Mouse (Mus musculus) T-helper 2 cell (primary cell): ENCODE data around the gene Npl.
"Not testable (repeated sequence)": the region's sequence is repeated elsewhere in the genome, so short reads cannot be mapped to it uniquely, and the experiment has no call there.

Experiments used
- in situ Hi-C: fragments of 300-600 bp; cut with MboI, MseI; formaldehyde crosslinking; loops from one replicate; pipeline ENCODE4 v1.15.1; 2025; ENCODE audit warnings: high pct_unique_total_duplicates

Gene Npl

DNA sequence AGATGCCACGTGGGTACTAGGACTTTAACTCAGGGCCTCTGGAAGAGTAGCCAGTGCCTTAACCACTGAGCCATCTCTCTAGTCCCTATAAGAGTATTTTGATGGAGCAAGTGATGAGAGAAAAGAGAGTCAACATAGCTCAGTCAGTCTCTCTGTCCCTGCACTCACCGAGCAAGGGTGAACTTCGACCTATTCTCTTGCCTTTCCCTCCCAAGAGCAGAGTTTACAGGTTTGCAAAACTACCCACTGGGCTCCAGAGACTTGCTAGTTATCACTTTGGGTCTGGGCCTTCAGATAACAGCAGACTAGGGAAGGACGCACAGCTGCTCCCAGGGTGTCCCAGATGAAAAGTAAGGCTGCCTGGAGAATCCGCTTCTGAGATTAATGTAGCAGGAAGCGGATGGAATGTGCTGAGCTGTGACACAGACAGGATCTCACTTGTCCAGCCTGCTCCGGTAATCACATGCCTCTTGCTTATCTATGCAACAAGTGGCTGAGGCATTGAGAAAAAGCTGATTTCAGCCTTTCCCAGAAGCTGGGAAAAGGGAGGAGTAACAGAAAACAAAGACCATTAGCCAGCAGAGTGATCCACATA is 7.0 kb downstream of the Npl start:
- in situ Hi-C loops: no loop called here

DNA sequence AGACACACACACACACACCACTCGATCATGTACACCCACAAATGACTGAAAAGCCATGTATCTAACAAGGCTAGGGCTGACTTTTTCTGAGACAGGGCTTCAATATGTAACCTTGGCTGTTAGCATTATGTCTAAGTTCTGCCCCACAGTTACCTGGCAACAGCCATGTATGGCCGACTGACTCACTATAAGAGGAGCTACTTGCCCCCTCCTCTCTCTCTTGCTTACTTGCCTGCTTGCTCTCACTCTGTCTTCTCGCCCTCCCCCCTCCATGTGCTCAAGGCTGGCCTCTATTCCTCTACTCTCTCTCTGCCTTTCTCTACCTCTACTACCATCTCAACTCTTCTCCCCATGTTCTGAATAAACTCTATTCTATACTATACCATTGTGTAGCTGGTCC is 9.1 kb downstream of the Npl start:
- in situ Hi-C loops: no loop called here

DNA sequence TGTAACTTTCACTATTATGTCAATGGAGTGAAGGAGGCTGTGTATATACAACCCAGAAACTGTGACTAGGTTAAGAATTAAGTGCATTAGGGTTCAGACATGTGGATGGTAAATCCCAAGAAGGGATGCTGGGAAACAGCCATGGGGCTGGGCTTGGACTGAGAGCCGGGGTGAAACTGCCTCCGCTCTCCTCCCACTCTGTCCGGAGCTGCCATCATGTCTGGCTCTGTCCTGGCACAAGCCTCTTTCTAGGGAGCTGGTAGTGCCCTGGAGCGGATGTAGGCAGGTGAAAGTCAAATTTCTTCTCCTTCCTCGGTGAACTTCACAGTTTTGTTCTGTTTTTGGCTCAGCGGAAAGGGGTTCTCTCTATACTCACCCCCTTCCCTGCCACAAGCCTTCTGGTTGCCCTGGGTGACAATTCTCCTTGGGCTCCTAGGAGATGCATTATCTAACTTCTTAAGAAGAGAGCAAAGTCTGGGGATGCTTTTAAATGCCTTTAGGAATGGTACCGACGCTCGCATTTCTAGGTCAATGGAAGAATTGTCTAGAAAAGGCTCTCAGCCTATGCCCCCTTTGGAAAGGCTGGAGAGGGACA is 10.0 kb downstream of the Npl start:
- in situ Hi-C loops: no loop called here

DNA sequence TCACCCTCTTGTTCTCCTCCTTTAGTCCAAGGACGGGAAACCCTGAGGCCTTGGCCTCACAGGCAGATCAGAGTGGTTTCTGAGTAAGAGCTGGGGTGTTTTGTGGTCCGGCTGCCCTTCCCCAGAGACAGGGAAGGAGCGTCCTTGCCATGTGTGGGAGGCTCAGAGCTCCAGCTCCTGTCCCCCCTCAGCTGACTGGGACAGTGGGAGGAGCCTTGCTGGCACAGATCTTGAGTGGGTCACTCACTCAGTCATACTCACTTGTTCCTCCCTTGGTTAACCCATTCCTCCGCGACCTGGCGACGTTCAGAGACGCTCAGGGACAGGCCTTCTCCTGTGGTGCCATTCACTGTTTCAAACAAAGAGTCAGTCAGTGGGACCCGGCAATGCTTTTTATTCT is 14.2 kb downstream of the Npl start:
- in situ Hi-C loops: no loop called here

DNA sequence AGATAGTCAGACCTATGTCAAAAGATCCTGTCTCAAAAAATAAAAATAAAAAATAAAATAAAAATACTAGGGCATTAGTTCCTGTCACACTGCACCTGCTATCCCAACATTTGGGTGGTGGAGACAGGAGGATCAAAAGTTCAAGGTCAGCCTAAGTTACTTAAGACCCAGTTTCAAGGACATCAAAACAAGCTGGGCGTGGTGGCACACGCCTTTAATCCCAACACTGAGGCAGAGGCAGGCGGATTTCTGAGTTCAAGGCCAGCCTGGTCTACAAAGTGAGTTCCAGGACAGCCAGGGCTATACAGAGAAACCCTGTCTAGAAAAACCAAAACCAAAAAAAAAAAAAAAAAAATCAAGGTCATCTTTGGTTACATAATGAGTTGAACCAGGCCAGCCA is 16.9 kb downstream of the Npl start:
- in situ Hi-C loops: not testable (repeated sequence)

DNA sequence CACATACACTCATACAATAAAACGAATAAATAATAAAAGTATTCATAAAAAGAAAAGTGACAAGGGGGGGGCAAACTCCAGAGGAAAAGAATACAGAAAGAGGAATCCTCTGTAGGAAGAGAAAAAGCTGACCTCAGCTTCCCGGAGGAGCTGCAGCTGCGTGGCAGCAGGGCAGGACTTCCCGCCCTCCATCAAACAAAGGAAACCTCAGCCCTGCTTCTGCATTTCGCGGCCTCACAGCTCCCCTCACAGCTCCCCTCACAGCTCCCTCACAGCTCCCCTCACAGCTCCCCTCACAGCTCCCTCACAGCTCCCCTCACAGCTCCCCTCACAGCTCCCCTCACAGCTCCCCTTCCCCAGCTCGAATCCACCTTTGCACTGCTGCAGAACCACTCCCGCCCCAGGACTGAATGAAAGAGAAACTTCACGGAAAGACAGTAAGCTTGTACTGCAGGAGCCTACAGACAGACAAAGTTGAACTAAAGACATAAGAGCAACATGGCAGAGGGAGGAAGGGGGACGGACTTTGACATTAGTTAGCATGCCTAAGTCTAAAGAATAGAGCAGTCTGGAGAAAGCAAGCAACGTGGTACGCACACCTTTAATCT is 17.5 kb downstream of the Npl start:
- in situ Hi-C loops: no loop called here

DNA sequence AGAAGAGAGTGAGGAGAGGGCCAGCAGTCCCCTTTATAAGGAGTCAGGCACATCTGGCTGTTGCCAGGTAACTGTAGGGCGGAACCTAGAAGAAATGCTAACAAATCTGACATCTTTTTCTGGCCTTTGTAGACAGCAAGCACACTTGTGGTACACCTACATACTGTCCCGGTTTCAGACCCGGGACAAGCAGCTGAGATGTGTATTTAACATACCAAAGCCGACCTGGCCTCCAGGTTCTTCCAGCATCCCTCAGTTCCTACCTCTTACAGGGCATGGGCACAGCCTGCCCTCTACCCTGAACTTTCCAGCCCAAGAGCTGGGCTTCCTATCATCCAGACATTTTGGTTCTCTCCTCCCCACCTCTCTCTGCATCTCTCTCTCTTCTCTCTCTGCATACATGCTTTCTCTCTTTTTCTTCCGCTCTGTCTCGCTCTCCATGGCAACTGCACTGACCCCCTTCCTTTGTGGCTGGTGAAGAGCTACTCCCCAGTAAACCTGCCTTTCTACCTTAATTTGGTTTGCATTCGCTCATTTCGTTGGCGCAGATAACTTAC is 18.1 kb downstream of the Npl start:
- in situ Hi-C loops: no loop called here

DNA sequence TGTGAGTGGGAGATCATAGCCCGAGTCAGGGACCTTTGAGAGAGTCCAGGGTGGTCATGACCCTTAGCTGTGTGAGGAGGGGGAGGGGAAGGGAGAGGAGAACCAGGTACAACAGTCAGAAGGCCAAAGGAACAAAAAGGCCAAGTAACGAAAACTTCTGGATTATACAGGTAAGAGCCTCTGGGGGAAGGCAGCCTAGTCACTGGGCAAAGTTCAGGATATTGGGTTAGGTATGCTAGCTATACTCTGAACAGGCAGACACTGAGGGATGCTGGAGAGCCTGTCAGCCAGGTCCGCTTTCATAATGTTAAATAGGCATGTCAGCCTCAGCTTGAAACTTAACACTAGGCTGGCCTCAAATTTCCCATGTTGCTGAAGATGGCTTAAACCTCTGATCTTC is 27.7 kb downstream of the Npl start:
- in situ Hi-C loops: no loop called here

DNA sequence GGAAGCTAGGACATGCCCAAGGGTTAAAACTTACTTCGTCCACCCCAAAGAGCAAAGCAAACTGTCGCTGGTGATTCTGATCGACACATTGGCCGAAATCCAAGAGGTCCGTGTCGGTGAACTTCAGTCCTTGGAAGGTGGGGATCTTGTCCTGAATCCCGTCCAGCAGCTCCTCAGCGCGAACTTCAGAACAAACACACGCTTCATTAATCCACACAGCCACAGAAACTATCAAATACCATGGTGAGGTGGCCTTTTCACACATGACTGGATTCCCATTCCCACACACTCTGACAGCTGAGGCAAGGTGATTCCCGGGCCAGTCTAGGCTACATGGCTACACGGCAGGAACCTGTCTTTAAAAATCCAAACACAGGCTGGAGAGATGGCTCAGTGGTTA is 34.5 kb downstream of the Npl start:
- in situ Hi-C loops: no loop called here

DNA sequence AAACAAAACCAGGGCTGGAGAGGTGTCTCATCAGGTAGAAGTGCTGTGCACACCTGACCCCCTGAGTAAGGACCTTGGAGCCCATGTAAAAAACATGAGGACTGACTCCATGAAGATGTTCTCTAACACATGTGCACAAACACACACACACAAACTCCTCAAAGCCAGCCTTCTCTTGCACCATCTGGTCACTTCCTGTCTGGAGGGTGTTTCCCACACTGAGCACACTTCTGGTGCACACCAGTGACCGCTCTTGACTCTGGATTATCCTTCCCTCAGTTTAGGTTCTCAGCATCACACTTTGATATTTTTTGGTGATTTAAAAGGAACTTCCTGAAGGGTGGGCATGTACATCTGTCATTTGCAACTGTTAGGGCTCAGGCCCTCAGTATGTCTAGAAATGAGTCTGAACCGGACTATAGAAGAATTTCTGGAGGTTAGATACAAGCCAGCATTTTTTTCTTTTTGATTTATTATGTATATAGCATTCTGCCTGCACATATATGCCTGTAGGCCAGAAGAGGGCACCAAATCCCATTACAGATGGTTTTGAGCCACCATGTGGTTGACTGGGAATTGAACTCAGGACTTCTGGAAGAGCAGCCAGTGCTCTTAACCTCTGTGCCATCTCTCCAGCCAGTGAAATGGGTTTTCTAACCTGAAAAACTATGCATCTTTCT is 39.4 kb downstream of the Npl start:
- in situ Hi-C loops: no loop called here

DNA sequence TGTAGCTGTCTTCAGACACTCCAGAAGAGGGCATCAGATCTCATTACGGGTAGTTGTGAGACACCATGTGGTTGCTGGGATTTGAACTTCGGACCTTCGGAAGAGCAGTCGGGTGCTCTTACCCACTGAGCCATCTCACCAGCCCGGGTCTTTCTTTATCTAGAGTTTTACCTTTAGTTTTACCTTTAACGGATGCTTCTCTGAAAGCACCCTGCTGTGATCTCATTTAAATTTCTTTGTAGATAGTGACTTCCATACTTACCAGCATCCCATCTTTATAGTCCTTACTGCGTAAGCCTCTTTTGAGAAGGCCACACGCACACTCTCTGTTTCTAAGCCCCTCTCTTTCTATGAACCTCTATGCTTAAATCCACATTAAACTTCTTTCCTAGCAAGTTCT is 40.3 kb downstream of the Npl start:
- in situ Hi-C loops: not testable (repeated sequence)

DNA sequence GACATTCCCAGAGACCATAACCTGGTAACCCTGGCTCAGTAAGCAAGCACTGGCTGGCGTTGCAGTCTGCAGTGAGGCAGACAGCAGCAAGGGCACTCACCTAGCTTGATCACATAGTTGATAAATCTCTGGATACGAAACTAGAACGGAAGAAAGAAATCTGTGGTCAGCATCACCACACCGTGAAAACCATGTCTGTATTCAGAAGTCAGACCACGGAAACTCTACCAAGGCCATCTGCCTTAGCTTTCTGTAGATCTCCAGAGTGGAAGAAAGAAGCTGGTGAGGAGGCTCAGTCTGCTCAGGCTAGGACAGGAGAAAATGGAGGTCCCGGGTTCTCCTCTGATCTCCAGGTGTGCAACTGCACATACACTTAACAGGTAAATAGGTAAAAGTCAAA is 40.8 kb downstream of the Npl start:
- in situ Hi-C loops: no loop called here

DNA sequence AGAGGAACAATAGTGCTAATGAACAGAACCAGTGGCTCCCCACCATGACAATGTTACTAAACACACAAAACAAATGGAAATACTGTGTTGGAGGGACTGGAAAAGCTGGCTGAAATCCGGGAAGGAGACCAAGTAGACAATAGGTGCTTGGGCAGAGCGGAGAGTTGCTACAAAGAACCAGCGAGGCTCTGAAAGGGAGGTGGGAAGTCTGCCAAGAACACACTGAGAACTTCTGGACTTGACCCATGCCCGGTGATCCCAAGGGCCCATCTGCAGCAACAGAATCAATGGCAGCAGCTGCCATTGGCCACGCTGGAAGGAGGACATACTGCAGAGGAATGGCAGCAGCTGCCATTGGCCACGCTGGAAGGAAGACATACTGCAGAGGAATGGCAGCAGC is 43.6 kb downstream of the Npl start:
- in situ Hi-C loops: no loop called here

DNA sequence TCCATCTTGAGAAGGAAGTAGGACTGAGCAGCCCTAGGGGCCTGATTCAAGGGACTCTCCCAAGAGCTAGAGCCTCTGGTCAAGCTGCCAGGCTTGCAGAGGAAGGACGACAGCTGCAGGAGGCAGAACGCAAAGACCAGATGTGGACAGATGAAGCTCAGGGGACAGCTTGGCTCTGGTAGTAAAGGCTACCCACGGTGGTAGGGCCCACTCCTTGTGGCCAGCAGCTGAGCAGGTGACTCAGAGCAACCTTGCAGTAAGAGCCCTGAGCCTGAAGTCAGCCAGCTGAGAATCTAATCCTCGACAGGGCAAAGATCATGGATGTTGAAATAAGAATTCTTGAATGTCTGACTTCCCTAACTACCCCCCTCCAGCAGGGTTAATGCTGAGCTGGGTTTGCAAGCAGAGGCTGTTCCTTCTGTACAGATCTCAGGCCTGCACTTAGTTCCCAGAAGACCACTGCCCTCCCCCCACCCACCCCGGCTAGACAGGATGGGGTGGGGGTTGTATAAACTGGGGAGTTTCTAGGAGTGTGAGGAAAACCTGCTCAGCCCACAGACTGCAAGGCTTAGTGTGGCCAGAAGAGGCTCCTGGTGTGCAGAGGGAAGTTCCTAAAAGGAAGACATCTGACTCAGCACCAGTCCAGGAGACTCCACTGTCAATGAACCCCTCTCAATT is 48.1 kb downstream of the Npl start:
- in situ Hi-C loops: no loop called here

DNA sequence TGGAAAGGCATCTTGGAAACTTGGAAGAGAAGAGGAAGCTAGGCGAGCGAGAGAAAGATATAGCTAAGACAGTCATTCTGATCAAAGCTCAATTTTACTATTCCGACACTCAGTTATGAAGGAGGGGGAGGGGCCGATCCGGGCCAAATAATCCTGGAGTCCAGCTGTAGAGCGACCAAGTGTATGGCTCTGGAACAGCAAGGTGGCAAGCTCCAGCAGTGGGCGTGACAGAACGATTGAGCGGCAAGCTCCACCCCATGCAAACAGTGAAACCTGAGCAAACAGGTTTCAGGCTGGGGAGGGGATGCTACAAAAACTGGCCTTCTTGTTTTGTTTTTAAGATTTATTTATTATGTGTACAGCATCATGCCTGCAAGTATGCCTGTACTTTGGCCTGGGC is 49.8 kb downstream of the Npl start:
- in situ Hi-C loops: no loop called here

DNA sequence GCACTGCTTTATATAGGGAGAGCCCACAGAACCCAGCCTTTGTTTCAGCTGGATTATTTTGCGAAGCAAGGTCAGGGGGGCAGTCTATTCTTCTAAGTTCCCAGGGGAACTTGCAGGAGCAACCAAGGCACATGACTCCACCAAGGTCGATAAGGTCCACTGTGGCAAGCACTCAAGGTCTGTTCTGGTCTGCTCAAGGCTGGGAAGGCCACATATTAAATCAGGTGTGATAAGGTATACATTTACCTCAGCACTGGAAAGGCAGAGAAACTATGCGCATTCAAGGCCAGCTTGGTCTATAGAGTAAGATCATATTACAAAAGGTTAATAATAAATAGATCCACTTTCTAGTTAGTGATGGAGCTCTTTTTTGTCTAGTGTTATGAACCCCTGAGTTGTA is 53.8 kb downstream of the Npl start:
- in situ Hi-C loops: no loop called here

DNA sequence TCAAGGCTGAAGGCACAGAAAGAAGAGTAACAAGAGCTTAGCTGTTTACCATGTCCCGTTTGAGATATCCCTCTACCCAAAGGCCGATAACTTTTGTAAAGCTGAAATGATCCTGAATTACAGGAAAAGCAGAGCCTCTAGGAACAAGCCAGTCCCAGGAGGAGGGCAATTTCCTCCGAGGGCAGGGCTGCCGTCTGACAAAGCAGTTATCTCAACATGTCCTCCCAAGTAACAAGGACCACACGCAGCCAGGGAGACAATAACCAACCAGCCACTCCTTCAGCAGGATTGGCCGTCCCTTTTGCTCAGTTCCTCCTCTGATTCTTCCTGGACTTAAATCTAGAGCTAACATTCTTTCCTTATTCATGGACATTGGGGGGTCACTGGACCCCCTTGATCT is 55.9 kb downstream of the Npl start:
- in situ Hi-C loops: no loop called here

DNA sequence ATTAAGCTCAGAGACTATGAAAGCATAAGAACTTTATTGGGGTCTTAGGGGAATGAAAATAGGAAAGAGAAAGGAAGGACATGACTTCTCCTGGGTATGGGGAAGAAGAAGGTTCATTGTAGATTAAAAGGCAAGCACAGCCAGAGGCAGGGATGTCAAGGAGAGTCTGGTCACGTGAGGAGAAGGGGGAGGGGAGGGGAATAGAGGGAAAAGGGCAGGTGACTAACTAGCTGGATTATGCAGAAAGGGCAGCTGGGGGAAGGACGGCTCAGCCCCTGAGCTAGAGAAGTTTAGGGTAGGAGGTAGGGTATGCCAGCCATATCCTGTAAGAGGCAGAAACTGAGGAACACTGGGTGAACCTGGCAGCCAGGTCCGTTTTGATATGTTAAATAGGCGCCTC is 56.5 kb downstream of the Npl start:
- in situ Hi-C loops: no loop called here

DNA sequence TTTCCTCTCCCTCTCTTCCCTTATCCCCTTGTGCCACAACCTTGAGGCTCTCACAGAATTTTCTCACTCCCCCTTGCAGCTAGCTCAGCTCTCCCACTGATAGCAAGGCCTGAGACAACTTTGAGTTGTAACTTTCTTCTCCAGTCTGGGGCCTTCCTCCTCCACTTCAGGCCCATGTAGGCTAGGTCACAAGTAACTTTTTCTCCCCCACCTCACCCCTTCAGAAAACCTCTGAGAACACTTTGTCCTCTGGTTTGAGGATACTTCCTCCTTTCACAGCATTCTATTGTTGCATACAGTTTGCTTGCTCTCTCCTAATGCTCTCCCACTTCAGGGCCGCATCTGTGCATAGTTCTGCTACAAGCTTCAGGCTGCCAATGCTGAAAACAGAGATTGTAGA is 58.0 kb downstream of the Npl start:
- in situ Hi-C loops: no loop called here

DNA sequence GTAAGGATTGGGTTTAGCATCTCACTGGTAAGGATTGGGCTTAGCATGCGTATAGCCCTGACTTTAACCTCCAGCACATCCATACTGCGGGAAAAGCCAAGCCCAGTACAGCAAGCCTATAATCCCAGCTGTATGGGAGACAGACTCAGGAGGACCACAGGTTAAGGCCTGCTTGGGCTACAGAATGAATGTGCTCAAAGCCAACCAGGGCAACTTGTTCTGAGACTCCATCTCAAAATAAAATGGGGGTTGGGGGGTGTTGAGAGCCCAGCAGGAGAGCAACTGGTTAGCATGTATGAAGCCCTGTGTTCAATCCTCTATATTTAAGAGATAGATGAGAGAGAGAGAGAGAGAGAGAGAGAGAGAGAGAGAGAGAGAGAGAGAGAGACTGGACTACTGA is 58.5 kb downstream of the Npl start:
- in situ Hi-C loops: no loop called here

DNA sequence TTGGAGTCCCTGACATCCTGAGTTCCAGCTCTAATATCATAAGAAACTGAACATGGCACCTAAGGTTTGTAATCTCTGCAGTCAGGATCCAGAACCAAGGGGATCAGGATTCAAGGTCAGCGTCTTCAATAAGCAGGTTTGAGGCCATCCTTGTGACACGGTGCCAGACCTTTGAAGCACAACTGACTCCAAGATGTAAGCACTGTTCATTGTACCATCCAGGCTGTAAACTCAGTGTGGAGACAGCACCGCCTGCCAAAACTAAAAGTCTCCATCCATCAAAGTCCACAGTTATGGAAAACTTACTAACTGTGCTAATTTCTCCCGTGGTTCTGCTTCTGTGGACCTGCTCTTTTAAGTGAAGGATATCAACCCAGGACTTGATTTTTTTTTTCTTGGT is 59.9 kb downstream of the Npl start:
- in situ Hi-C loops: no loop called here

DNA sequence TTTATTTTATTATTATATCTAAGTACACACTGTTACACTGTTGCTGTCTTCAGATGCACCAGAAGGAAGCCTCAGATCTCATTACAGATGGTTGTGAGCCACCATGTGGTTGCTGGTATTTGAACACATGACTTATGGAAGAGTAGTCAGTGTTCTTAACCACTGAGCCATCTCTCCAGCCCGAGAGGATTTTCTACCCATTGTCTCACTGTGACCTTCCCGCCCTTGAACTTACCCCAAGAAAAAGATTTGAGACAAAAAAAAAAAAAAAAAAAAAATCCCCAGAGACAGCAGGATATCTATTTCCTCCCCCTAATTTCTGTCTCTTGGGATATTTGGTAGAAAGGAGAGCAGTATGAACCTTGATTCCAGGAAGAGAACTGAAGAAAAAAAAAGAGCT is 60.3 kb downstream of the Npl start:
- in situ Hi-C loops: no loop called here
